Mouse (Mus musculus) heart, adult 2 months (tissue): ENCODE data around the gene Bzw1. TPM values are rescaled to one million over a fixed set of nuclear protein-coding genes. Genes with fewer than 3 reads are reported as not detected.

Experiments used
- DNase-seq, 2 experiments: peaks; one replicate each; pipeline ENCODE4 v3.0.0; 2021
- H3K27ac ChIP-seq: fragments of 200-600 bp; 2 replicates; pipeline ENCODE4 v1.8.1; 2022
- H3K27me3 ChIP-seq: fragments of 200-500 bp; 2 replicates; pipeline ENCODE4 v1.6.1; 2012; ENCODE audit warnings: mild to moderate bottlenecking, low read length, inconsistent platforms, mixed read lengths; ENCODE audit not compliant: control insufficient read depth, insufficient read depth
- H3K36me3 ChIP-seq: fragments of 200-500 bp; 2 replicates; pipeline ENCODE4 v1.6.1; 2012; ENCODE audit warnings: low read length, inconsistent platforms; ENCODE audit not compliant: control insufficient read depth, insufficient read depth
- H3K4me1 ChIP-seq: fragments of 200-500 bp; 2 replicates; pipeline ENCODE4 v1.6.1; 2011; ENCODE audit warnings: low read length; ENCODE audit not compliant: control insufficient read depth, insufficient read depth
- H3K4me3 ChIP-seq: fragments of 200-600 bp; 2 replicates; pipeline ENCODE4 v1.8.1; 2022
- H3K79me2 ChIP-seq: fragments of 200-500 bp; replicated peaks from 2 replicates; pipeline ENCODE4 v1.6.1; 2012; ENCODE audit warnings: mild to moderate bottlenecking, inconsistent platforms, low read length, moderate library complexity, mixed read lengths; ENCODE audit not compliant: control insufficient read depth, insufficient read depth
- H3K9ac ChIP-seq: fragments of 200-500 bp; 2 replicates; pipeline ENCODE4 v1.6.1; 2012; ENCODE audit warnings: low read depth, mild to moderate bottlenecking, control low read depth, inconsistent platforms, low read length, mixed read lengths
- CTCF ChIP-seq: fragments of 200-600 bp; IDR thresholded peaks from 2 replicates; pipeline ENCODE4 v1.8.1; 2022; ENCODE audit warnings: antibody characterized with exemption, mild to moderate bottlenecking, moderate library complexity
- EP300 ChIP-seq: fragments of 200-500 bp; IDR thresholded peaks from 2 replicates; pipeline ENCODE4 v1.6.1; 2011; ENCODE audit warnings: low read depth, low read length, control low read depth; ENCODE audit not compliant: insufficient read depth
- POLR2A ChIP-seq: fragments of 200-500 bp; IDR thresholded peaks from 2 replicates; pipeline ENCODE4 v1.6.1; 2011; ENCODE audit warnings: mild to moderate bottlenecking, low read depth, low read length, control low read depth; ENCODE audit not compliant: insufficient read depth
- WGBS: fragments of 180-500 bp; shearing (Covaris S2); methylation state at CpG from one replicate; pipeline ENCODE4 v1.1.7; 2018; 5-methylcytosine and 5-hydroxymethylcytosine counted together
- intact Hi-C: fragments of 180-260 bp; cut with DNase I; formaldehyde crosslinking; loops from one replicate; pipeline ENCODE4 v1.15.1; 2025
- polyA plus RNA-seq: library from polyadenylated mRNA; depleted of rRNA; stranded (reverse); fragments of >200 nt; gene quantifications from 2 replicates; pipeline ENCODE4 v1.2.3, GENCODE M21; 2012
- total RNA-seq, 2 experiments: library from RNA; stranded (reverse); gene quantifications; 2 replicates each; pipeline ENCODE4 v1.2.3; 2021

Gene Bzw1
- total and polyA plus RNA-seq, 3 experiments = 14.5 to 70.7 (median 62.6) TPM

GRCm38 (mm10) chr1:58393284-58394195 is 842 bp downstream of the Bzw1 start:
- peak overlapping the region; percentile 98 for H3K4me3 ChIP-seq
- H3K27me3 ChIP-seq = no peaks in the 10 kb centered on the region
- no peak for TF ChIP-seq POLR2A
- TF ChIP-seq CTCF = peak; percentile 18; the same call in 1 of the 2 replicates
- peak overlapping the region; percentile 99 for H3K27ac ChIP-seq
- intact Hi-C loops = loop anchor here (1.0 kb wide), 2 partner anchors 31 to 52 kb away; partner anchors contain the start of genes Clk1, Nif3l1 and Ppil3
- 2% methylated on average over 73 of the region's 90 CpGs for WGBS
- peaks cover 2% of the 10 kb centered on the region; the same call in 1 of the 2 replicates for H3K79me2 ChIP-seq
- DNase-seq = peak; percentile 62 to 64
- H3K4me1 ChIP-seq = peaks cover 4% of the 10 kb centered on the region
- H3K9ac ChIP-seq = peak overlapping the region; percentile 93
- peaks cover 33% of the 10 kb centered on the region for H3K36me3 ChIP-seq

GRCm38 (mm10) chr1:58395341-58395740 is 2.6 kb downstream of the Bzw1 start:
- Histone ChIP-seq H3K79me2 (peaks cover 2% of the 10 kb centered on the region; the same call in 1 of the 2 replicates), H3K27me3 (no peaks in the 10 kb centered on the region), H3K9ac (no peak overlapping the region), H3K36me3 (peaks cover 40% of the 10 kb centered on the region), H3K27ac (no peak overlapping the region), H3K4me3 (no peak overlapping the region), H3K4me1 (peaks cover 4% of the 10 kb centered on the region)
- TF ChIP-seq CTCF (no peak), EP300 (no peak), POLR2A (no peak)
- 94% methylated on average over 3 of the region's 3 CpGs for WGBS
- DNase-seq = no peak
- intact Hi-C loops = loop anchor here (1.0 kb wide), 1 partner anchor 20 kb away; no protein-coding TSS in a partner anchor

- DNase-seq = no peak
- TF ChIP-seq CTCF (peak; percentile 44), EP300 (no peak), POLR2A (no peak)
- no peak overlapping the region for H3K9ac ChIP-seq
- peaks cover 3% of the 10 kb centered on the region; the same call in 1 of the 2 replicates for H3K79me2 ChIP-seq
- WGBS = 100% methylated on average over 1 of the region's 1 CpGs
- no peak overlapping the region for H3K27ac ChIP-seq
- no peak overlapping the region for H3K4me3 ChIP-seq
- H3K27me3 ChIP-seq = no peaks in the 10 kb centered on the region
- peaks cover 47% of the 10 kb centered on the region for H3K36me3 ChIP-seq
- intact Hi-C loops = no loop called here
- peaks cover 4% of the 10 kb centered on the region for H3K4me1 ChIP-seq
Observed at GRCm38 (mm10) chr1:58396179-58396578, 3.5 kb downstream of the Bzw1 start.

GRCm38 (mm10) chr1:58397731-58398130 is 5.0 kb downstream of the Bzw1 start:
- WGBS = 79% methylated on average over 6 of the region's 6 CpGs
- Histone ChIP-seq H3K27ac (no peak overlapping the region), H3K27me3 (no peaks in the 10 kb centered on the region), H3K79me2 (peaks cover 3% of the 10 kb centered on the region; the same call in 1 of the 2 replicates), H3K4me3 (no peak overlapping the region), H3K9ac (no peak overlapping the region), H3K4me1 (peaks cover 3% of the 10 kb centered on the region), H3K36me3 (peaks cover 52% of the 10 kb centered on the region)
- TF ChIP-seq EP300 (no peak), CTCF (no peak), POLR2A (no peak)
- intact Hi-C loops = no loop called here
- no peak for DNase-seq

GRCm38 (mm10) chr1:58401396-58401795 is 8.7 kb downstream of the Bzw1 start:
- Histone ChIP-seq H3K9ac (no peak overlapping the region), H3K27ac (no peak overlapping the region), H3K36me3 (peaks cover 39% of the 10 kb centered on the region), H3K79me2 (peaks cover 3% of the 10 kb centered on the region; the same call in 1 of the 2 replicates), H3K4me1 (no peaks in the 10 kb centered on the region), H3K4me3 (no peak overlapping the region), H3K27me3 (no peaks in the 10 kb centered on the region)
- intact Hi-C loops = no loop called here
- no peak for DNase-seq
- WGBS = 91% methylated on average over 6 of the region's 6 CpGs
- TF ChIP-seq CTCF (no peak), EP300 (no peak), POLR2A (no peak)

- no peak overlapping the region for H3K4me3 ChIP-seq
- no peak for TF ChIP-seq POLR2A
- no peak for TF ChIP-seq CTCF
- no peak for TF ChIP-seq EP300
- peaks cover 1% of the 10 kb centered on the region; the same call in 1 of the 2 replicates for H3K79me2 ChIP-seq
- DNase-seq = no peak
- intact Hi-C loops = no loop called here
- H3K27ac ChIP-seq = no peak overlapping the region
- no peaks in the 10 kb centered on the region for H3K27me3 ChIP-seq
- peaks cover 23% of the 10 kb centered on the region for H3K36me3 ChIP-seq
- no peaks in the 10 kb centered on the region for H3K4me1 ChIP-seq
- no peak overlapping the region for H3K9ac ChIP-seq
- WGBS = 90% methylated on average over 5 of the region's 5 CpGs
Observed at GRCm38 (mm10) chr1:58403745-58404144, 11.0 kb downstream of the Bzw1 start.
